Mouse (Mus musculus): Measurements from ENCODE around the gene 1700109H08Rik.
"Not testable (repeated sequence)": the region's sequence is repeated elsewhere in the genome, so short reads cannot be mapped to it uniquely, and the experiment has no call there.

1700109H08Rik gene

DNA sequence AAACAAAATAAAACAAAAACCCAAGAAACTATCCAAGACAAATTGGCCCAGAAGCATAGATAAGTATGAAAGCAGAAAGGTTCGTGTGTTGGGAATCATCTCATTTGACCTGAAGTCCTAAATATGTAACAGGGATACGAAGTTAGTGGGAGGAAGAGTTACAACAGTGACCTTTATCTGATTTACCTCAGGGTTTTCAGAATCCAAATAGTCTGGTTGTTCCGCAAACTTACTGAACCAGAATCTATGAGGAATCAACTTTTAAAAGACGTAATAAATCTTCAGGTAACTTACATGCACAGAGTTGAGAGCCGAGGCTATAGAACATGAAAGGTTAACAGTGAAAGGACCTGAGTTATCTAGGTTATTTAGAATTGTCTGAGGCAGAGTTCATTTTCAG lies 27.4 kb downstream of the 1700109H08Rik start:
- DNase-seq (ENCODE audit: low read depth, low spot score), result no peak

DNA sequence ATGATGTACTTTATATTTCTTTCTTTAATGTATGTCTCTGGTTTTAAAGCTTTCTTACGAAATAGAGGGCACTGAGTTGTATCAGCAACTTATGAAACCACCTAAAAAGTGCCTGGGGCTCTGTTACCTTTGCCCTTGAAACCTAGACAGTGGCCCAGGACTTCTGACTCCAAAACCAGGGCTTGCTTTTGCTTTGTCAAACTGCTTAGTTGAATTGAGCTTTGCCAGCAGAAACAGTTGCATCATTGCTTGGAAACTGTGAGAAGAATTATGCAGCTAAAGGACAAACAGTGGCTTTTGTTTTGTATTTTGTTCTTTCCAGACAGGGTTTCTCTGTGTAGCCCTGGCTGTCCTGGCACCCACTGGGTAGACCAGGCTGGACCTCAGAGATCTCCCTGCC lies 28.9 kb downstream of the 1700109H08Rik start:
- DNase-seq (ENCODE audit: low read depth, low spot score), result no peak

DNA sequence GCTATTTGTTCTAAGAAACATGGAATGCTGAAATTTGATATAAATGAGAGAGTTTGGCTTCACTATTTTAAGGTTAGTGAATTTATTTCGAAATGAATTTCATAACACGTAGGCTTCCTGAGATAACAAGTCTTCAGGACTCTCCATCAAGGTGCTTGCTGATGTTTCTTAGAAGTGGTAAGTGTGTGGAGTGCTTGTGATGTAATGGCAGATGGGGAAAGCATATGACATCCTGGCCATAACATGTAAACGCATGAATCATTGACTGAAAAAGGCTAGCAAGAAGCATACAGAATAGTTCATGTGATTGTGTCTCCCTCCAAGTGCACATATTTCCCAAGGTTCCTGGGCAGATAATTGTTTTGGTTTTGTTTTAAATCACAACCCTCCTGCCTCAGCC lies 29.4 kb downstream of the 1700109H08Rik start:
- no peak for DNase-seq (ENCODE audit: low read depth, low spot score)

DNA sequence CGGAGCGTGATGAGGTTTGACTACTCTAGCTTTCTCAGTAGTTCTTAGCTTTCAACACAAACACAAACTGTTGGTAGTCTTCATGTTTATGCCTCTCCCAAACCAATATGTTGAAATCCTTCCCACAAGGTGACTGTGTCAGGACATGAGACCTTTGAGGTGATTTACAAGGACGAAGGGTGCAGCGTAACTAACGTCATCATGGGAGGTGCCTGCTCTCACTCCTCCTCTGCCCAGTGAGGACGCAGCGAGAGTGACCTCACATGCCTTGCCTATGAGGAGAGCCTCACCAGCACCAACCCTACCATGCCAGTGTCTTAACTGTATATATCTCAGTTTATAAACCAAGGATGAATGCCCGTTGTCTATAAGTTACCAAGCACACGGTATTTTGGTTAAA lies 35.7 kb downstream of the 1700109H08Rik start:
- DNase-seq (ENCODE audit: low read depth, low spot score), result no peak

DNA sequence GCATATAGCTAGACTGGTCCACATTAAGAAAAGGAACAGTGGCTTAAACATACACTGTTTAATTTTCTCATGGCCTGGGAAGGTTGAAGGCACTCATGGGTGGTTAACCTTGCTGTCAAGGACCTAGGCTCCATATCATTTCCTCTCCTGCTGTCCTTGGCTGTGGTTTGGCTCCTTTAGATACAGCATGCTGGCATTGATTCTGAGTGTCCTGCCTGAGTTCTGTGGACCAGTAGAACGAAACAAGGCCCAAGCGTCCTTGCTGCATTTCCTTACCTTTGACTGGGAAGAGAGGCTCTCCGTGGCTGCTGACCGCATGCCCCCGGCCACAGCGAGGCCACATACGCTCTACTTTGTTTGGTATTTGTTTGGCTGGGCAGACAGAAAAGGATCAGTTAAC lies 37.9 kb downstream of the 1700109H08Rik start:
- no peak for DNase-seq (ENCODE audit: low read depth, low spot score)

DNA sequence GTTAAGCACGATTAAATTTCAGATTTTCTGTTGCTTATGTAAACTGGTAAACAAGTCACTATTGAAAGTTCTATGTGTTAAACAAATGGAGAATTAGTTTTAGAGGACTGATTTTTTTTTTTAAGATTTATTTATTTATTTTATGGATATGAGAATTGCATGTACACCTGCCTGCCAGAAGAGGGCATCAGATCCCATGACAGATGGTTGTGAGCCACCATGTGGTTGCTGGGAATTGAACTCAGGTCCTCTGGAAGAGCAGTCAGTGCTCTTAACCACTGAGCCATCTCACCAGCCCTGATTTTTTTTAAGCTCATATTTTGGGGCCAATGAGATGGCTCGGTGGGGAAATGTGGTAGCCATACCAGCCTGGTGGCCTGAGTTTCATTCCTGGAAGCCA lies 40.5 kb downstream of the 1700109H08Rik start:
- not testable (repeated sequence) for DNase-seq (ENCODE audit: low read depth, low spot score)

DNA sequence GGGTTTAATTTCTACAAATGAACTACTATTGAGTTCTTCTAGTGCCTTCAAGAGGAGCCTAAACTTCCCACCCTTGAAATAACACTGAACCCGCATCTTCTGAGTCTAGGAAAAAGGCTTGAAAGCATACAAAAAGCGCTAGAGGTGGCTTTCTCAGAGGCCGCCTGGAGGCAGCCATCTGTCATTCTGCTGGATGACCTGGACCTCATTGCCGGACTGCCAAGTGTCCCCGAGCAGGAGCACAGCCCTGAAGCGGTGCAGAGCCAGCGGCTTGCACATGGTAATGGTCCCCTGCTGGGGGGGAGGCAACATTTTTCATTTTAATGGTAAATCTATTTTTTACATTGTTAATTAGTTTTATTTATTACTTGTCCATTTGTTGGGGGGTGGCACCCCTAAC lies 49.1 kb downstream of the 1700109H08Rik start:
- no peak for DNase-seq (ENCODE audit: low read depth, low spot score)

DNA sequence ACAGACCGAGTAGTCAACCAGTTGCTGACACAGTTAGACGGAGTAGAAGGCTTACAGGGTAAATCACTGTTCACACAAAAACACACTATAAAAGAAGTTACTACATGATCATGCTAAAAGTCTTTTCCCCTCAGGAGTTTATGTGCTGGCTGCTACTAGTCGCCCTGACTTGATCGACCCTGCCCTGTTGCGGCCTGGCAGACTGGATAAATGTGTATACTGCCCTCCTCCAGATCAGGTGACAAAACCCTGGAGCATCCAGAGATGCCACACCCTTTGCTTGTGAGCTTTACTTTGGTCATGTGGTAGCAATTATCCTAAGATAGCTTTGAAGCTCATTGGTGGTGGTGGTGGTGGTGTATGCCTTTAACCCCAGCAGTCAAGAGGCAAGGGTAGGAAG lies 58.7 kb downstream of the 1700109H08Rik start:
- no peak for DNase-seq (ENCODE audit: low read depth, low spot score)

DNA sequence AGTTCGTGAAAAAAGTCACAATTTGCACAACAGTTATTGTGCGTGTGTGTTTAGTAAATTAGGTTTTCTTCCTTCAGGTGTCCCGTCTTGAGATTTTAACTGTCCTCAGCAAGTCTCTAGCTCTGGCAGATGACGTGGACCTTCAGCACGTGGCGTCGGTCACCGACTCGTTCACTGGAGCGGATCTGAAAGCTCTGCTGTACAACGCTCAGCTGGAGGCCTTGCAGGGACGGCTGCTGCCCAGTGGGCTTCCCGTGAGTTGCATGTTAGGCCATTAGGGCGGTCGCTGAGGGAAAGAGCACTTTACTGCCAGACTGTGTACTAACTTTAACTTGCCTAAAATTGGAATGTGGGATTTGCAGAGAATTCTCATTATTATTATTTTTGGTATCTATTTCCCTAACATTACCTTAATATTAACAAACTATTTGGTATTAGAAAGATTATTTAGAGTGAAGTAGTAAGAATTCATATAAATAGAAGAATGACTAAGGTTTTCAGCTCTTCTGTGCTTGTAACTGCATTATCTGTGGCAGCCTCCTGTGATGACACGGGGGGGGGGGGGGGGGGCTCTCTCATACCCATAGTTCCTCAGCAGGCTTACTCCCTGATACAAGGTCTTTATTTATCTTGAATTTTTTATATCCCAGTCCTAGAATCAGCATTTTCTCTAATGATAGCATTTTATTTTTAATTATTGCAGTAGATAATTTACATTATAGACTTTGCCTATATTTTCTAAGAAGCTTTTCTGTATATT lies 60.3 kb downstream of the 1700109H08Rik start:
- DNase-seq (ENCODE audit: low read depth, low spot score), result no peak

DNA sequence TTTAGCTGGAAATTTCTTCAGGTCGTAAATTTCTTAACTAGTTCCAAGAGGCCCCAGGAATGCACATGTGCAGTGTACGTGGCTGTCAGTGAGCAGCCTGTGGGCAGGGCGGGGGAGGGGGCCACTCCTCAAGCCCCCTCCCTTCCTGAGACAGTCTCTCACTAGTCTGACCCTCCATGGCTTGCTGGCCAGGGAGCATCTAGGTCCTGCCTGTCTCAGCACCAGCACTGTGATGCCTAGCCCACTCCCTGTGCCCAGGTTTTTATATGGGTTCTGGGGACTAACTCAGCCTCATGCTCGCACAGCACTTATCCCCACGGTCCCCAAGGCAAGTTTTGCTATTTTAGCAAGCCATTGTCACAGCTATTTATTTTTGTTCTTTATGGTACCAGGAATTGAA lies 60.9 kb downstream of the 1700109H08Rik start:
- DNase-seq (ENCODE audit: low read depth, low spot score), result no peak

DNA sequence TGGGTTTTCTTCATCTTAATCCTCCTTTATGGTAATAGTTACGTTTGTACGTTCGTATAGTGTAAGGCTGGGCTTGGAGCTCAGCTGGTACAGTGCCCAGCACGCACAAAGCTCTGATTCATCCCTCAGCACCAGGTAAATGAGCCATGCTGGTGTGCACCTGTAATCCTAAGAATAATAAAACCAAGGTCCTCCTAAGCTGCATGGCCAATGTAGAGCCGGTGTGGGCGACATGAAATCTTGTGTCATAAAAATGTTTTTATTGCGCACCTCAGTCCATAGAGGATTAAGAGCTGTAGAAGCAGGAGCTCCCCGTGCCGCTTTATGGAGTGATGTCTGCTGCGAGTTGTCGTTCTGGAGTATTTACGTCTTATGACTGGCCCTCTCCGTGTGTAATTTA lies 61.9 kb downstream of the 1700109H08Rik start:
- DNase-seq (ENCODE audit: low read depth, low spot score), result no peak

DNA sequence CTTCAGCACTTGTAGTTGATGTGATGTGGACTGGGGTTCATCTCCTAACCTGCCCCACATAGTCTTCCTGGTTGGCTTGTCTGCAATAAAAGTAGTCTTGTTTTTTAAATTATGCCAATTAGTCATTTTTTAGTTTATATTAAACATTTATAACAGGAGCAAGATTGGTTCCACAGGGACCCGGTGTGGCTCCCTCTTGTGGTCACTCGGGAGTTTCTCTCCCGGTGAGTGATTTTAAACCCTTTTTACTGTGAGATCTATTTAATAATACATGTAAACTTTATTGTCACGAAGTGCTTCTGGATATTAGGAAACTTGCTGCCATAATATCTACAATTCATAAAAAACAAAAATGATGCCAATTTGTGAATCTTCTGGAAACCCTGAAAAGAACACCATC lies 62.6 kb downstream of the 1700109H08Rik start:
- no peak for DNase-seq (ENCODE audit: low read depth, low spot score)

Measured in skeletal muscle tissue, adult 2 months (tissue).